Mouse (Mus musculus) B cell, adult 67 days (primary cell): ENCODE measurements around the gene Papolg. TPM values are rescaled to one million over a fixed set of nuclear protein-coding genes. Genes with fewer than 3 reads are reported as not detected.

Experiments
- total RNA-seq, 2 experiments: library from RNA; stranded (reverse); gene quantifications; 4 replicates each; pipeline ENCODE4 v1.2.4; 2023

Papolg gene
- 10 to 100 TPM; 54.1 to 58.8 TPM for total RNA-seq

DNA sequence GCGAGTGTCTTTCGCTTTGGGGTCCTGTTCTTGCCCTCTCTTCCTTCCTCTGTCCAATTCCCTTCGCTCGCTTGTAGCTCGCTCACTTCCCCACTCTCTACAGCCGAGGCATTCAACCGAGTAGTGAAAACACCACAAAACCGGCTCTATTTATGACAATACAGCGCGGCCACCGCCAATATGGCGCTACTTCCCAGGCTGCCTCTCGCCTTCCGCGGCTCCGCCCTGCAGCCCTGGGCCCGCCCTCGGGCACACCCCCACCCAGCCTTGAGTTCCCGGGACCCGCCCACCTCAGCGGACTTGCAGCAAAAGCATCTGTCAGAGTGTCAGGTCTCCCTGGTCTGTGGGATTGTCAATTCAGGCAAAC lies at the start of gene Papolg:
Papolg (minus strand) TSS at position 194 of the 367 bp plus-strand sequence.

Other genes starting within 250 kb of the Papolg start
- gene Pus10, start 229.6 kb downstream of the Papolg start, total RNA-seq = 10 to 100 TPM; 25.4 to 25.5 TPM
- gene Pex13, start 229.3 kb downstream of the Papolg start, total RNA-seq = 10 to 100 TPM; 23.4 to 29.8 TPM
- 100 to 1,000 TPM; 214 to 242 TPM for gene Rel, start 124.3 kb downstream of the Papolg start, total RNA-seq
- not detected for gene A830031A19Rik, start 179.8 kb upstream of the Papolg start, total RNA-seq
- gene Bcl11a, start 182.8 kb upstream of the Papolg start, total RNA-seq = 100 to 1,000 TPM; 292 to 309 TPM